Mouse (Mus musculus) ES-Bruce4 (cell line): ENCODE results near the gene Rhox3e. TPM values are rescaled to one million over a fixed set of nuclear protein-coding genes. Genes with fewer than 3 reads are reported as not detected.
"Not testable (repeated sequence)": the region's sequence is repeated elsewhere in the genome, so short reads cannot be mapped to it uniquely, and the experiment has no call there.

Source experiments
- H3K27ac ChIP-seq: 2 replicates; pipeline ENCODE4 v1.5.1; 2012; ENCODE audit warnings: low read length, inconsistent platforms; ENCODE audit not compliant: insufficient read depth
- H3K27me3 ChIP-seq: 2 replicates; pipeline ENCODE4 v1.6.1; 2012; ENCODE audit warnings: mild to moderate bottlenecking, low read length, inconsistent platforms; ENCODE audit not compliant: control insufficient read depth, poor library complexity, insufficient read depth, severe bottlenecking
- H3K36me3 ChIP-seq: 2 replicates; pipeline ENCODE4 v1.6.1; 2012; ENCODE audit warnings: inconsistent platforms, mild to moderate bottlenecking, low read length, moderate library complexity; ENCODE audit not compliant: control insufficient read depth, poor library complexity, insufficient read depth, severe bottlenecking
- H3K4me1 ChIP-seq: one replicate; pipeline ENCODE4 v1.8.1; 2011; ENCODE audit warnings: low read length; ENCODE audit not compliant: control insufficient read depth, insufficient read depth
- H3K4me3 ChIP-seq: 2 replicates; pipeline ENCODE4 v1.5.1; 2011; ENCODE audit warnings: low read depth, mild to moderate bottlenecking, low read length
- H3K9ac ChIP-seq: 2 replicates; pipeline ENCODE4 v1.6.1; 2012; ENCODE audit warnings: low read depth, mild to moderate bottlenecking, inconsistent platforms; ENCODE audit not compliant: poor library complexity, severe bottlenecking
- H3K9me3 ChIP-seq: replicated peaks from 2 replicates; pipeline ENCODE4 v1.6.1; 2012; ENCODE audit warnings: mild to moderate bottlenecking, low read length, inconsistent platforms; ENCODE audit not compliant: control insufficient read depth, poor library complexity, insufficient read depth, severe bottlenecking
- polyA plus RNA-seq: library from polyadenylated mRNA; stranded (reverse); fragments of >200 nt; gene quantifications from 2 replicates; pipeline ENCODE4 v1.2.4, GENCODE M21; 2011; ENCODE audit warnings: low read depth; ENCODE audit not compliant: missing spikeins, insufficient read depth, insufficient read length

Rhox3e gene
- polyA plus RNA-seq: not detected in 2 replicates

DNA sequence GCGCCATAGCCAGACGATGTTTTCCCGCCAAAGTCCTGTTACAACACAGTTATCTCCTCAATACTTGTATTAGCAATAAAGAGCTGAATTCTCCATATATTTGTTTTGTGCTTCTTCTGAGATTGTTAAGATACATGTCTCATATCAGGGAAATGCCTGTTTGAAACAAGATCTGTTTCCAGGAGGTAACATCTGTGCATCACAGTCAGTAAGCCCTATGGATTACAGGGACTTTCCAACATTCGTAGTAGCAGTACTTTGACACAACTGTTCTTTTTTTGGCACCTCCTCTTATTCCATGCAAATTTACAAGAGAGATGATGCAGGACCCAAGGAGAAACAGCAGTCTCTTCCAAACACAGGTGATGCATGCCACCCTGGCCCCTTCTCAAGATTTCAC lies at the start of gene Rhox3e:
Gene Rhox3e, plus strand, starts transcription at position 301 of the 400 bp plus-strand sequence.
- not testable (repeated sequence) for H3K27ac ChIP-seq, H3K9me3 ChIP-seq, H3K9ac ChIP-seq, H3K27me3 ChIP-seq, H3K4me1 ChIP-seq, H3K36me3 ChIP-seq, H3K4me3 ChIP-seq

DNA sequence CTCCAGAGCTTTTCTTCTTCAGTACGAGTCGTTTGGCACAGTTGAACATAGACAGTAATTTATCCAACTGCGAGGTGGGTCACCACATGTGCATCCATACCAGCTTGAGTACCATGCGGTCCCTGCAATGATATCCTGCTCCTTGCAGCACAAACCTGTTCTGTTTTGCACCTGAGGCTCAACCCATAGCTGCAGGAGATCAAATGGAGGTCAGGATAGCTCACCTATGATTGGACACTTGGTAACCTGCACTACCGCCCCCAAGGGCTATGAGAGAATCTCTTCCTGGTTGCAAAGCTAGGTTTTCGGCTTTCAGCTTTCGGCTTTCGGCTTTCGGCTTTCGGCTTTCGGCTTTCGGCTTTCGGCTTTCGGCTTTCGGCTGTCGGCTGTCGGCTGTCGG lies 27.8 kb upstream of the Rhox3e start, which contains the start of gene Rhox4d:
Gene Rhox4d, plus strand, starts transcription at position 301 of the 400 bp plus-strand sequence.
- H3K27me3 ChIP-seq, H3K4me3 ChIP-seq: not testable (repeated sequence)

DNA sequence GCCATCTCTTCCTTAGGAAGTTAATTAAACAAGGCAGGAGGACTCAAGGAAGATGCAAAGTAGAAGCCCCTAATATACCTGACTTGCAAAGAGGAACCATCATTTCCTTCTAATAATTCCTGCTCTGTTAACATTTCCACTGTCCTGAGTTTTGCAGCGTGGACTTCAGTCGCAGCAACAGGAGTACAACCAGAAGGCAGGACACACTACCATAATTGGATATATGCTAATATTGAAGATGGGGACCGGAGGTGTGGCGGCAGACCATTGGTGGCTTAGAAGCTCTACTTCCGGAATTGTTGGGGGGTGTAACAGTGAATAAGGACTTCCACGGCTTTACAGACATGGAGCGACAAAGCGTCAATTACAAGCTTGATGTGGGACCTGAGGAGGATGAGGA lies 11.7 kb upstream of the Rhox3e start, which contains the start of gene Rhox2e:
Gene Rhox2e, plus strand, starts transcription at position 301 of the 400 bp plus-strand sequence.
- not testable (repeated sequence) for H3K27ac ChIP-seq, H3K27me3 ChIP-seq, H3K9ac ChIP-seq, H3K9me3 ChIP-seq, H3K4me3 ChIP-seq, H3K4me1 ChIP-seq, H3K36me3 ChIP-seq

More for the DNA sequence above, 27.8 kb upstream of the Rhox3e start, which contains the start of gene Rhox4d:
- not testable (repeated sequence) for H3K9ac ChIP-seq, H3K4me1 ChIP-seq, H3K27ac ChIP-seq, H3K9me3 ChIP-seq, H3K36me3 ChIP-seq

DNA sequence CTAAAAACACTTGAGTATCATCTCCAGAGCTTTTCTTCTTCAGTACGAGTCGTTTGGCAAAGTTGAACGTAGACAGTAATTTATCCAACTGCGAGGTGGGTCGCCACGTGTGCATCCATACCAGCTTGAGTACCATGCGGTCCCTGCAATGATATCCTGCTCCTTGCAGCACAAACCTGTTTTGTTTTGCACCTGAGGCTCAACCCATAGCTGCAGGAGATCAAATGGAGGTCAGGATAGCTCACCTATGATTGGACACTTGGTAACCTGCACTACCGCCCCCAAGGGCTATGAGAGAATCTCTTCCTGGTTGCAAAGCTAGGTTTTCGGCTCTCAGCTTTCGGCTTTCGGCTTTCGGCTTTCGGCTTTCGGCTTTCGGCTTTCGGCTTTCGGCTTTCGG lies 15.3 kb downstream of the Rhox3e start, which contains the start of gene Rhox4e:
Gene Rhox4e, plus strand, starts transcription at position 301 of the 400 bp plus-strand sequence.
- H3K4me3 ChIP-seq, H3K36me3 ChIP-seq, H3K27me3 ChIP-seq, H3K9me3 ChIP-seq, H3K27ac ChIP-seq, H3K9ac ChIP-seq, H3K4me1 ChIP-seq: not testable (repeated sequence)

DNA sequence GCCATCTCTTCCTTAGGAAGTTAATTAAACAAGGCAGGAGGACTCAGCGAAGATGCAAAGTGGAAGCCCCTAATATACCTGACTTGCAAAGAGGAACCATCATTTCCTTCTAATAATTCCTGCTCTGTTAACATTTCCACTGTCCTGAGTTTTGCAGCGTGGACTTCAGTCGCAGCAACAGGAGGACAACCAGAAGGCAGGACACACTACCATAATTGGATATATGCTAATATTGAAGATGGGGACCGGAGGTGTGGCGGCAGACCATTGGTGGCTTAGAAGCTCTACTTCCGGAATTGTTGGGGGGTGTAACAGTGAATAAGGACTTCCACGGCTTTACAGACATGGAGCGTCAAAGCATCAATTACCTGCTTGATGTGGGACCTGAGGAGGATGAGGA lies 29.3 kb downstream of the Rhox3e start, which contains the start of gene Rhox2f:
Gene Rhox2f, plus strand, starts transcription at position 301 of the 400 bp plus-strand sequence.
- H3K9me3 ChIP-seq, H3K27ac ChIP-seq: not testable (repeated sequence)

DNA sequence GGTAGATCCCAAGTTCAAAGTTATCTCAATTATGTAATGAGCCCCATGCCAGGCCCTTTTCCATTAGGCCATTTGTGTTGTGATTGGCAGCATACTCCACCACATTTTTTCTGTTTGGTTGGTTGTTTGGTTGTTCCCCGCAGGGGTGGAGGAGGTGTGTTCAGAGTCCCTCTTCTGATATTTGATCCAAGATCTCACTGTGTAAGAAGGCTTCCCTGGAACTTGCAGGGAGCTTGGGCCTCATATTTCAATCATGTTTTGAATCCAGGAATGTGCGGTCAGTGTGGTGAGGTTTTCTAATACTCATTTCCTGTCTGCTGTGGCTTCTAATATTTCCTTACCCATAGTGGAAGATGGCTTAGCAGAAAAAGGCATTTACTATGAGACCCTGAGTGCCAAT lies 30.8 kb downstream of the Rhox3e start:
- not testable (repeated sequence) for H3K27me3 ChIP-seq, H3K27ac ChIP-seq, H3K4me3 ChIP-seq, H3K4me1 ChIP-seq, H3K9ac ChIP-seq, H3K9me3 ChIP-seq, H3K36me3 ChIP-seq

More for the DNA sequence above, 29.3 kb downstream of the Rhox3e start, which contains the start of gene Rhox2f:
- not testable (repeated sequence) for H3K4me1 ChIP-seq, H3K4me3 ChIP-seq, H3K36me3 ChIP-seq, H3K27me3 ChIP-seq, H3K9ac ChIP-seq

DNA sequence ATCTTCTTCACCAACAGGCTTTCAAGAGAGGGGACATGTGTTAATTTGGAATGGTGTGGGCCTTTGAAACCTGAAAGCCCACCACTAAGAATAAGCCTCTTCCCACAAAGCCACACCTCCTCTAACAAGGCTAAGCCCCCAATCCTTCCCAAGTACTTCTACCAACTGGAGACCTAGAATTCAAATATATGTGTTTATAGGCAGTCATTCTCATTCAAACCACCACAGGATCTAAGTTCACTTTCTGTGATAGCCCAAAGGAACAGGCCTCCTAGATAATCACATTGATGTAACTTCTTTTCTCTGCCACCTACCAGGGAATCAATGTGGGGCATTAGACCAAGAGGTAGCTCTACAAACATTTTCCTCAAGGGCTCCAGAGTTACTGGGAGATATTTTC lies 38.9 kb downstream of the Rhox3e start, which contains the start of gene Rhox3f:
Gene Rhox3f, plus strand, starts transcription at position 301 of the 400 bp plus-strand sequence.
- H3K36me3 ChIP-seq, H3K9me3 ChIP-seq, H3K27me3 ChIP-seq, H3K4me1 ChIP-seq, H3K27ac ChIP-seq, H3K4me3 ChIP-seq, H3K9ac ChIP-seq: not testable (repeated sequence)

Other genes with a start within 250 kb of the Rhox3e start
- gene Rhox3a2, start 162.0 kb upstream of the Rhox3e start, polyA plus RNA-seq: not detected in 2 replicates
- gene Rhox4a2, start 151.2 kb upstream of the Rhox3e start, polyA plus RNA-seq: not detected in 2 replicates
- gene Rhox2b, start 130.0 kb upstream of the Rhox3e start, polyA plus RNA-seq: not detected in 2 replicates
- gene Rhox4b, start 109.5 kb upstream of the Rhox3e start, polyA plus RNA-seq: not detected in 2 replicates
- gene Rhox2c, start 88.3 kb upstream of the Rhox3e start, polyA plus RNA-seq: not detected in 2 replicates
- not detected in 2 replicates for gene Rhox3c, start 83.4 kb upstream of the Rhox3e start, polyA plus RNA-seq
- gene Rhox4c, start 61.7 kb upstream of the Rhox3e start, polyA plus RNA-seq: not detected in 2 replicates
- gene Rhox2d, start 48.6 kb upstream of the Rhox3e start, polyA plus RNA-seq: not detected in 2 replicates
- not detected in 2 replicates for gene Rhox4d, start 27.7 kb upstream of the Rhox3e start, polyA plus RNA-seq
- not detected in 2 replicates for gene Rhox2e, start 11.6 kb upstream of the Rhox3e start, polyA plus RNA-seq
- gene Rhox4e, start 15.4 kb downstream of the Rhox3e start, polyA plus RNA-seq: not detected in 2 replicates
- gene Rhox2f, start 29.4 kb downstream of the Rhox3e start, polyA plus RNA-seq: not detected in 2 replicates
- gene Rhox3f, start 39.0 kb downstream of the Rhox3e start, polyA plus RNA-seq: not detected in 2 replicates
- not detected in 2 replicates for gene Rhox4f, start 65.7 kb downstream of the Rhox3e start, polyA plus RNA-seq
- gene Rhox3g, start 86.6 kb downstream of the Rhox3e start, polyA plus RNA-seq: not detected in 2 replicates
- gene Rhox2g, start 101.5 kb downstream of the Rhox3e start, polyA plus RNA-seq: not detected in 2 replicates
- gene Rhox4g, start 109.3 kb downstream of the Rhox3e start, polyA plus RNA-seq: not detected in 2 replicates
- not detected in 2 replicates for gene Rhox3h, start 126.7 kb downstream of the Rhox3e start, polyA plus RNA-seq
- not detected in 2 replicates for gene Rhox2h, start 131.3 kb downstream of the Rhox3e start, polyA plus RNA-seq